Mouse (Mus musculus): ENCODE data around the gene Usp7. TPM values are rescaled to one million over a fixed set of nuclear protein-coding genes. Genes with fewer than 3 reads are reported as not detected.

Gene Usp7
- polyA plus RNA-seq, 1 experiment from 2014 or later = 29.6 TPM

DNA sequence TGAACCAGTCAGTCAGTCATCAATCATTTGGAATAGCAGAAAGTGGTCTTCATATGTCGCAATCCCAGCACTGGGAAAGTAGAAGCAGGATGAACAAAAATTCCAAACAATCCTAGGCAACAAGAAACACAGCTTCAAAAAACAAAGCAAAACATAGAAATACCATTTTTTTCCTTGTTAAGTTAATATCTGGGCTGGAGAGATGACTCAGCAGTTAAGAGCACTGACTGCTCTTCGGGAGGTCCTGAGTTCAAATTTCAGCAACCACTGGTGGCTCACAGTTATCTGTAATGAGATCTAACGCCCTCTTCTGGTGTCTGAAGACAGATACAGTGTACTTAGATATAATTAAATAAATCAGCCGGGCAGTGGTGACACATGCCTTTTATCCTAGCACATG lies 30.5 kb upstream of the Usp7 start:
- WGBS = 77% methylated on average over 4 of the region's 4 CpGs
- no peaks in the 10 kb centered on the region for H3K4me1 ChIP-seq
- no peak overlapping the region for H3K4me2 ChIP-seq
- H3K9me3 ChIP-seq (replicated peaks) = no peaks in the 10 kb centered on the region
- H3K36me3 ChIP-seq (ENCODE audit: poor library complexity, severe bottlenecking) = no peaks in the 10 kb centered on the region
- no peak overlapping the region for H3K9ac ChIP-seq
- H3K27me3 ChIP-seq = no peaks in the 10 kb centered on the region
- no peak overlapping the region for H3K27ac ChIP-seq
- H3K4me3 ChIP-seq = no peak overlapping the region
- ATAC-seq = no peak

DNA sequence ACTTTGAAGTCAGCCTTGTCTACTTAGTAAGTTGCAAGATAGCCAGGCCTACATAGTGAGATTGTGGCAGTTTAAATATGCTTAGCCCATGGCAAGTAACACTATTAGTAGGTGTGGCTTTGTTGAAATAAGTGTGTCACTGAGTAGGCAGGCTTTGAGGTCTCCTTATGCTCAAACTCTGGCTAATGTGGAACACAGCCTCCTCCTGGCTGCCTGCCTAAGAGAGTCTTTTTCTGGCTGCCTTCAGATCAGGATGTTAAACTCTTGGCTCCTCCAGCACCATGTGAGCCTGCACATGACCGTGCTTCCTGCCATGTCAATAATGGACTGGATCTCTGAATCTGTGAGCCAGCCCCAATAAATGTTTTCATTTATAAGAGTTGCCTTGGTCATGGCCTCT lies 29.3 kb upstream of the Usp7 start:
- no peak overlapping the region for H3K27ac ChIP-seq
- no peaks in the 10 kb centered on the region for H3K27me3 ChIP-seq
- H3K4me3 ChIP-seq = no peak overlapping the region
- no peaks in the 10 kb centered on the region for H3K9me3 ChIP-seq (replicated peaks)
- ATAC-seq = no peak
- no peak overlapping the region for H3K4me2 ChIP-seq
- 86% methylated on average over 1 of the region's 1 CpGs for WGBS
- no peaks in the 10 kb centered on the region for H3K36me3 ChIP-seq (ENCODE audit: poor library complexity, severe bottlenecking)
- no peak overlapping the region for H3K9ac ChIP-seq
- no peaks in the 10 kb centered on the region for H3K4me1 ChIP-seq

DNA sequence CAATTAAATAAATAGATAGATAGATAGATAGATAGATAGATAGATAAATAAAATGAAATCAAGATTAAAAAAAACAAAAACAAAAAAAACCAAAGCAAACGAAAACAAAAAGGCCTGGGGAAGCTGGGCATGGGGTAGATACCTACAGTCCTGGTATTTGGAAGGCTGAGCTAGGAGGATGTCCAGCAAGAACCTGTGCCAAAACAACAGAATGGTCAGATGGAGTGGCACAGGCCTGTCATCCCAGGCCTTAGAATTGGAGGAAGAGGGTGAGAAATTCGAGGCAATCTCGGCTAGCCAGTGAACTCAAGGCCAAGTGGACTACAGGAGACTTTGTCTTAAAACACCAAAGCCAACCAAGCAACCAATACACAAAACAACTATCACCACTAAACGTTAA lies 25.8 kb upstream of the Usp7 start:
- no peaks in the 10 kb centered on the region for H3K36me3 ChIP-seq (ENCODE audit: poor library complexity, severe bottlenecking)
- H3K4me1 ChIP-seq = no peaks in the 10 kb centered on the region
- no peak overlapping the region for H3K9ac ChIP-seq
- no peaks in the 10 kb centered on the region for H3K27me3 ChIP-seq
- no peak overlapping the region for H3K27ac ChIP-seq
- no peaks in the 10 kb centered on the region for H3K9me3 ChIP-seq (replicated peaks)
- H3K4me3 ChIP-seq = no peak overlapping the region
- WGBS = 82% methylated on average over 4 of the region's 4 CpGs
- no peak overlapping the region for H3K4me2 ChIP-seq
- ATAC-seq = no peak

DNA sequence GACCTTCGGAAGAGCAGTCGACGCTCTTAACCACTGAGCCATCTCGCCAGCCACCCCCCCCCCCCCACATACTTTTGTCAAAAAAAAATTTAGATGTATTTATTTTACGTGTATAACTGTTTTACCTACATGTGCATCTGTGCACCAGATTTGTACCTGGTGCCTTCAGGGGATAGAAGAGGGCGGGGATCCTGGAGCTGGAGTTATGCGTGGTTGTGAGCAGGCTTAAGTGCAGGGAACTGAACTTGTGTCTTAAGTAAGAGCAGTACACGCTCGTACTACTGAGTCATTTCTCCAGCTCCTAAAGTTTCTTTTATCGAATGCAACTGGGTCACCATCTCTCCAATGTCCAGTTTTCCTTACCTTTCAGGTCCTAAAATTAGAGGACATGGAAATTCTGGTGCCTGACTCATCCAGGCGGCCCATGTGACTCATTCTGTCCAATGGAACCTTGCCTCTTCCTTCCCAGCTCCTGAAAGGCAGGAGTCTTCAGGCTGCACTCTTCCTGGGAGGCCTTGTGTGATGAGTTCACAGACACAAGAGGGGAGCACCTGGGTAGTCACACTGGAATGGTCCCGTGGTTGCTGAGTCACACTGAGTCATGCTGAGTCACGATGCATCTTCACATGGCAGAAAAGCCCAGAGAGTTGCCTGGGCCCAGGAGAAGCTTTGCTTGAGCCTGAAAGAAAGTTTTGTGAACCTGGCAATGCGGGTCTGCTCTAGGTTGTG lies 18.5 kb upstream of the Usp7 start:
- Histone ChIP-seq H3K27me3 (no peaks in the 10 kb centered on the region), H3K4me2 (no peak overlapping the region), H3K4me3 (no peak overlapping the region), H3K9ac (no peak overlapping the region), H3K4me1 (no peaks in the 10 kb centered on the region), H3K27ac (no peak overlapping the region), H3K9me3 (replicated peaks) (no peaks in the 10 kb centered on the region), H3K36me3 (ENCODE audit: poor library complexity, severe bottlenecking) (no peaks in the 10 kb centered on the region)
- WGBS = 91% methylated on average over 14 of the region's 14 CpGs
- ATAC-seq = no peak

DNA sequence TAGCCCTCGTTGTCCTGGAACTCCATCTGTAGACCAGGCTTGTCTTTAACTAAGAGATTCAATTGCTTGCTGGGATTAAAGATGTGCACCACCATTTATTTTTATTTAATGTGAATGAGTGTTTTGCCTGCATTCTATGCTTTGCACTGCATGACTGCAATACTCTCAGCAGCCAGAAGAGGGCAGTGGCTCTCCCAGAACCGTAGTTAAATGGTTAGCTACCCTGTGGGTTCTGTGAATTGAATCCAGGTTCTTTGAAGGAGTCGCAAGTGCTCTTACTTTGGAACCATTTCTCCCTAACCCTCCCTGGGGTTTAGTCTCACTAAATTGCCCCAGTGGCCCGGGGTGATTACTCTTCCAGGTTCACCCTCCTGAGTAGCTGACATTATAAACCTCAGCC lies 14.6 kb upstream of the Usp7 start:
- H3K4me1 ChIP-seq = no peaks in the 10 kb centered on the region
- H3K27me3 ChIP-seq = no peaks in the 10 kb centered on the region
- no peaks in the 10 kb centered on the region for H3K36me3 ChIP-seq (ENCODE audit: poor library complexity, severe bottlenecking)
- H3K27ac ChIP-seq = no peak overlapping the region
- 17% methylated on average over 4 of the region's 4 CpGs for WGBS
- H3K4me2 ChIP-seq = no peak overlapping the region
- no peak for ATAC-seq
- H3K9ac ChIP-seq = no peak overlapping the region
- no peak overlapping the region for H3K4me3 ChIP-seq
- H3K9me3 ChIP-seq (replicated peaks) = no peaks in the 10 kb centered on the region

DNA sequence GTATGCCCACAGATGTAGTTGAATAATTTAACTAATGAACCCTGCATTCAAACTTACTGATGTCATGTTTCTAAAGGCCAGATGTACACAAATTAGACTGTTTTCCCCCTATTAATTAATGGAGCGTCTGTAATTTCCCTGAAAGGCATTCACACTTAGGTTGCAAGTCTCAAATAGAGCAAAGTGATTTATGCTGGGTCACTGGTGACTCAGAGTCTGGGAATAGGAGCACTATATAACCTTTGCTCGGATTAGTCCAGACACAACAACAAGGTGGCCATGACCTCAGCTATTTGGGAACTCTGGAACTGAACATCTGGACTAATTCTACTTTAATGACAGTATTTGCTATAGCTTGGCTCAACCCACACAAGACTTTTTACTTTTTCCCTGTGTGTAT lies 3.8 kb upstream of the Usp7 start:
- peaks cover 13% of the 10 kb centered on the region for H3K9me3 ChIP-seq (replicated peaks)
- 54% methylated on average over 2 of the region's 2 CpGs for WGBS
- H3K4me2 ChIP-seq = no peak overlapping the region
- H3K4me3 ChIP-seq = no peak overlapping the region
- H3K4me1 ChIP-seq = no peaks in the 10 kb centered on the region
- ATAC-seq = no peak
- no peaks in the 10 kb centered on the region for H3K27me3 ChIP-seq
- no peak overlapping the region for H3K27ac ChIP-seq
- H3K9ac ChIP-seq = no peak overlapping the region
- no peaks in the 10 kb centered on the region for H3K36me3 ChIP-seq (ENCODE audit: poor library complexity, severe bottlenecking)

DNA sequence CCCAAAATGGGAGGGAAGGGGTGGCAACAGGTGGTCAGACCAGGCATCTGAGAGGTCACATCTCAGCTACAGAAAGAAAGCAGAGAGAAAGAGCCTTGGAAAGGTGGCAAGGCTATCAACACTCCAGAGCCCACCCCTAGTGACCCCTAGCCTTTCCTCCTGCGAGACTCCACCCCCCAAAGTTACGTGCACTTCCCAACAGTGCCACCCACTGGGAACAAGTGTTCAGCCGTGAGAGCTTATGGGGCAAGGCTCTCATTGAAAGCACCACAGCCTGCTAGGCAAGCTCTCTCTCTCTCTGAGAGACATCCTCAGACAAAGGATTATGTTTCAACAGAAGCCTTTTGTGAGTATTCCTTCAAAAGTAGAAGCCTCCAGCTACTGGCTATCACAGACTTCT lies 2.8 kb upstream of the Usp7 start:
- Histone ChIP-seq H3K27me3 (no peaks in the 10 kb centered on the region), H3K9ac (no peak overlapping the region), H3K4me2 (no peak overlapping the region), H3K36me3 (ENCODE audit: poor library complexity, severe bottlenecking) (no peaks in the 10 kb centered on the region), H3K4me3 (no peak overlapping the region), H3K27ac (no peak overlapping the region), H3K9me3 (replicated peaks) (peaks cover 4% of the 10 kb centered on the region), H3K4me1 (no peaks in the 10 kb centered on the region)
- 5% methylated on average over 3 of the region's 3 CpGs for WGBS
- ATAC-seq = no peak

DNA sequence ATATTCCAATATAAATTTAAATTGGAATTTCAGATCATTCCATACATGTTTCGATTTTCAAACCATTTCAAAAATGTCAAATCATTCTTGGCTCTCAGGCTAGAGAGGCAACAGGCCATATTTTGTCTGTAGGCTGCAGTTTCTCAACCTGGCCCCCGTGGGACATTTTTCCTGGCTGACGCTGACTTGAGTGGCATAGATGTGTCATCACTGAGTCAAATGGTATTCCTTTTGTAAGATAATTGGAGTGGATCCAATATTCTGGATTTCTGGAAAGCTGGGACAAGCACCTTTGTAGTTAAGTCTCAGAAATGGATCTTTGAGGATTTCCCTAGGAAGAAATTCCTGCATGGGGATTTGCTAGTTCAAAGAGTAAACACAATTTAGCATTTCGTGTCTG lies 1.2 kb downstream of the Usp7 start:
- no peaks in the 10 kb centered on the region for H3K9me3 ChIP-seq (replicated peaks)
- H3K4me1 ChIP-seq = peaks cover 2% of the 10 kb centered on the region; the same call in 1 of the 2 replicates
- WGBS = 87% methylated on average over 4 of the region's 4 CpGs
- no peak for ATAC-seq
- no peak overlapping the region for H3K4me2 ChIP-seq
- H3K4me3 ChIP-seq = no peak overlapping the region
- no peak overlapping the region for H3K27ac ChIP-seq
- no peaks in the 10 kb centered on the region for H3K36me3 ChIP-seq (ENCODE audit: poor library complexity, severe bottlenecking)
- no peaks in the 10 kb centered on the region for H3K27me3 ChIP-seq
- no peak overlapping the region for H3K9ac ChIP-seq

DNA sequence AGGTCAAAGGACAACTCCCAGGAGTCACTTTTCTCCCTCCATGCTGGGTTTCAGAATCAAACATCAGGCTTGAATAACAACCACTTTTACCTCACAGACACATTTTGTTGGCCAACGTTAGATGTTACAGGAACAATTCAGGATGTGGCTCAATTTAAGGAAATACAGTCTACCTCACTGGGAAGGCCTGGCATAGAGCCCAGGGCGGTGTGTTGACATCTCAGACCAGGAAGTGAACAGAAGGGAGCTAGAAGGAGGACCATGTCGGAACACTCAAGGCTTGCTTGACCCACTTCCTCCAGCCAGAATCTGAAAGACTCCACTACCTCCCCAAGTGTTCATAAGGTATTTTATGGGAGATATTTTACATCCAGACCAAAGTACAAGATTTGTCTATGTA lies 7.4 kb downstream of the Usp7 start:
- 80% methylated on average over 3 of the region's 3 CpGs for WGBS
- H3K9me3 ChIP-seq (replicated peaks) = no peaks in the 10 kb centered on the region
- H3K9ac ChIP-seq = no peak overlapping the region
- H3K4me1 ChIP-seq = peaks cover 2% of the 10 kb centered on the region; the same call in 1 of the 2 replicates
- H3K4me3 ChIP-seq = no peak overlapping the region
- H3K4me2 ChIP-seq = no peak overlapping the region
- H3K27me3 ChIP-seq = no peaks in the 10 kb centered on the region
- H3K27ac ChIP-seq = no peak overlapping the region
- ATAC-seq = no peak
- H3K36me3 ChIP-seq (ENCODE audit: poor library complexity, severe bottlenecking) = no peaks in the 10 kb centered on the region

DNA sequence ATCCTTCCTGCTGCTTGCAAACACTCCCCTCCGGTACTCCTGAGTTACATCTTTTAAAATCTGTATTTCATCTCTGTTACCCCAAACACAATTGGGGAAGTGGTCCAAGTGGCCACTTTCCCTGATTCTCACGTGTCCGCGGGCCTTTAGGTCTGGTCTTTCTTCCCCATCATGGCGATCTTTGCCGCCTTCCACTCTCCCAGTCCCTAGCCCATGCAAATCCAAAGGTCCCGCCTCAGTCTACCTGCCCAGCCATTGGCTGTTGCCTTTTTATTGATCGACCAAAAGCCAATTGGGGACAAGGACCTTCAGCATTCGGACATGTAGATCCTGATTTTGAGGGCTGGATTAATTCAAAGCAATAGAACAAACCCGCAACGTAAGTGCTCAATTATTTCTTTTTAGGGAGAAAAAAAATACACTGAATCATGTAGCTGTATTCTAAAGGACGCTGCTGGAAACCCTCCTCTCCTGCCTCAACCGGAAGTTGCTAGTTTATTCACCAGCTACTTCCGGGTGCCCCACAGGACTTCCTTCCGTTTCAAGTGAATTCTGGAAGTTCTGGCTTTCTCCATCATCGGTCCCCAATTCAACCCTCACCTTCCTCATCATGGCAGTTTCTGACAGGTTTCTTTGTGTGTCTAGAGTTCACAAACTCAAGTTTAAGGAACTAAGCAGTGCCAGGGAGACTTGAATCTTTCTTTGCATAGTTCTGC lies 8.8 kb downstream of the Usp7 start:
- Histone ChIP-seq H3K4me1 (peaks cover 2% of the 10 kb centered on the region; the same call in 1 of the 2 replicates), H3K27me3 (no peaks in the 10 kb centered on the region), H3K9ac (no peak overlapping the region), H3K9me3 (replicated peaks) (no peaks in the 10 kb centered on the region), H3K36me3 (ENCODE audit: poor library complexity, severe bottlenecking) (no peaks in the 10 kb centered on the region), H3K4me3 (no peak overlapping the region), H3K27ac (no peak overlapping the region), H3K4me2 (no peak overlapping the region)
- no peak for ATAC-seq
- 90% methylated on average over 16 of the region's 16 CpGs for whole genome bisulfite sequencing

DNA sequence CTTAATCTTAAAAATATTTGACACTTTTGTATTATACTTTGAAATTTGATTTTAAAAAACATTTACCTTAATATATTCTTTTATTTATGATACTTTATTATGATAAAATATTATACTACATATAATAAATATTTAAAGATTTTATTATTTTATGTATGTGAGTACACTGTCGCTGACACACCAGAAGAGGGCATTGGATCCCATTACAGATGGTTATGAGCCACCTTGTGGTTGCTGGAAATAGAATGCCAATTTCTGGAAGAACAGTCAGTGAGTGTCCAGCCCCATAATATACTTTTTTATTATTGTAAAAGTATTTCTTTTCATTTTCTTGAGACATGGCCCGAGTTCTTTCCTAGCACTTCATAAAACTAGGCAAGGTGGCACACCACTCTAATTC lies 10.4 kb downstream of the Usp7 start:
- ATAC-seq = no peak
- 88% methylated on average over 2 of the region's 2 CpGs for WGBS

DNA sequence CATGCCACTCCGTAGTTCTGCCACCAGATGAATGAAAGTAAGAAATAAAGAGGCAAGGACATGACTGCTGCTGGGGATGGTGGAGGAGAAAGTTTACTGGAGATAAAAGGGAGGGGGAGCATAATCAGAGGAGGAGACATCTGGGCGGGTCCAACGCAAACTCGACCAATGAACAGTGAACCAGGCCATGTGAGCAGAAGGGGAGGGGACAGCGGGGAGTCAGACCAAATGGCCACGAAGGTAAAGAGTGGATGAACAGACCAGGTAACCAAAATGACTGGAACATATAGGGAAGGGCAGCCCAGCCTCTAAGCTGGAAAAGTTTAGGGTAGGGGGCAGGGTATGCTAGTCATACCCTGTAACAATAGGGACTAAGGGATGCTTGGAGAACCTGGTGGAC lies 10.9 kb downstream of the Usp7 start:
- no peaks in the 10 kb centered on the region for H3K27me3 ChIP-seq
- 66% methylated on average over 6 of the region's 6 CpGs for WGBS
- H3K36me3 ChIP-seq (ENCODE audit: poor library complexity, severe bottlenecking) = no peaks in the 10 kb centered on the region
- H3K4me1 ChIP-seq = no peaks in the 10 kb centered on the region
- H3K4me3 ChIP-seq = no peak overlapping the region
- H3K27ac ChIP-seq = no peak overlapping the region
- no peaks in the 10 kb centered on the region for H3K9me3 ChIP-seq (replicated peaks)
- no peak overlapping the region for H3K9ac ChIP-seq
- no peak overlapping the region for H3K4me2 ChIP-seq
- ATAC-seq = no peak

More for the DNA sequence above, 10.4 kb downstream of the Usp7 start:
- Histone ChIP-seq H3K4me3 (no peak overlapping the region), H3K36me3 (ENCODE audit: poor library complexity, severe bottlenecking) (no peaks in the 10 kb centered on the region), H3K9ac (no peak overlapping the region), H3K9me3 (replicated peaks) (no peaks in the 10 kb centered on the region), H3K27ac (no peak overlapping the region), H3K27me3 (no peaks in the 10 kb centered on the region), H3K4me2 (no peak overlapping the region), H3K4me1 (no peaks in the 10 kb centered on the region)

DNA sequence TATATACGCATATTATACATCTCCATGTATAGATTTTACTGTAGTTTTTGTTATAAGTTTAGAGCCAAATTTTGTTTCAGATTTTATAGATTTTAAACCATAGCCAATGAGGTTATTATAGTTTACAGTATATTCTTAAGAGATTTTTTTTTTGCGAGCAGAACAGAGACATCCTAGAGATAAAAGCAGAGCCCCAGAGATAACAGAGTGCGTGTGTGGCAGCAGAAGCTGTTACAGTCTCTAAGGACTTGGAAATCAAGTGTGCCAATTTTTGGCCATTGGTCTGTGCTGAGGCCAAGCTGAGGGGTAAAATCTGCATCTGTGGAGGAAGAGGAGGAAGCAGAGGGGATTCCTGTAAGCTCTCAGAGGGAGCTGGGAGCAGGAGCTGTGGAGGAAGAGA lies 11.9 kb downstream of the Usp7 start:
- Histone ChIP-seq H3K27me3 (no peaks in the 10 kb centered on the region), H3K4me2 (no peak overlapping the region), H3K9me3 (replicated peaks) (no peaks in the 10 kb centered on the region), H3K4me3 (no peak overlapping the region), H3K27ac (no peak overlapping the region), H3K36me3 (ENCODE audit: poor library complexity, severe bottlenecking) (no peaks in the 10 kb centered on the region), H3K9ac (no peak overlapping the region), H3K4me1 (no peaks in the 10 kb centered on the region)
- no peak for ATAC-seq
- WGBS = 93% methylated on average over 3 of the region's 3 CpGs

Measured in forebrain, embryonic 13.5 days (tissue).